Mouse (Mus musculus) intestine, embryonic 14.5 days (tissue): Measurements from ENCODE around the gene Hist1h4j. TPM values are rescaled to one million over a fixed set of nuclear protein-coding genes. Genes with fewer than 3 reads are reported as not detected.
A peak's percentile ranks its signal among the peaks of the same experiment; 100 is the strongest.
"Not testable (repeated sequence)": the region's sequence is repeated elsewhere in the genome, so short reads cannot be mapped to it uniquely, and the experiment has no call there.

ENCODE experiments used
- ATAC-seq: fragments of 200-750 bp; cut with Nextera tagmentation; replicated peaks from 2 replicates; pipeline ENCODE4 v1.8.0; 2017; ENCODE audit warnings: low read depth, moderate number of reproducible peaks, moderate TSS enrichment, moderate library complexity; ENCODE audit not compliant: low FRiP score, low TSS enrichment
- DNase-seq: peaks from one replicate; pipeline ENCODE4 v3.0.0-alpha.2; 2018; ENCODE audit warnings: low spot score
- H3K27ac ChIP-seq: fragments of 300-500 bp; sonication (generic); 2 replicates; pipeline ENCODE4 v1.5.1; 2014; ENCODE audit warnings: low read depth, mild to moderate bottlenecking, control low read depth
- H3K27me3 ChIP-seq: fragments of 300-500 bp; sonication (generic); replicated peaks from 2 replicates; pipeline ENCODE4 v1.6.1; 2014; ENCODE audit warnings: low read length, control low read depth; ENCODE audit not compliant: control insufficient read depth, insufficient read depth
- H3K36me3 ChIP-seq: fragments of 300-500 bp; sonication (generic); 2 replicates; pipeline ENCODE4 v1.6.1; 2014; ENCODE audit warnings: low read length, control low read depth; ENCODE audit not compliant: control insufficient read depth, insufficient read depth
- H3K4me1 ChIP-seq: fragments of 300-500 bp; sonication (generic); replicated peaks from 2 replicates; pipeline ENCODE4 v1.6.1; 2014; ENCODE audit warnings: low read length, control low read depth, mixed read lengths; ENCODE audit not compliant: control insufficient read depth, insufficient read depth
- H3K4me2 ChIP-seq: fragments of 300-500 bp; sonication (generic); 2 replicates; pipeline ENCODE4 v1.6.1; 2014; ENCODE audit warnings: low read length
- H3K4me3 ChIP-seq: fragments of 300-500 bp; sonication (generic); 2 replicates; pipeline ENCODE4 v1.5.1; 2014; ENCODE audit warnings: low read depth, low read length, control low read depth, mixed read lengths
- H3K9ac ChIP-seq: fragments of 300-500 bp; sonication (generic); 2 replicates; pipeline ENCODE4 v1.6.1; 2014; ENCODE audit warnings: mild to moderate bottlenecking, low read length
- H3K9me3 ChIP-seq: fragments of 300-500 bp; sonication (generic); 2 replicates; pipeline ENCODE4 v1.6.1; 2016; ENCODE audit warnings: low read length, control low read depth; ENCODE audit not compliant: control insufficient read depth
- WGBS: fragments of 180-500 bp; shearing (Covaris S2); extraction: QIAGEN DNeasy Blood & Tissue Kit; methylation state at CpG from one replicate; pipeline ENCODE4 v1.1.7; 2014; 5-methylcytosine and 5-hydroxymethylcytosine counted together
- polyA plus RNA-seq: library from polyadenylated mRNA; unstranded; fragments of >200 nt; fragmentation: Nextera tagmentation; extraction: Ambion mirVana; gene quantifications from 2 replicates; pipeline ENCODE4 v1.2.1, GENCODE M21; 2014

Gene Hist1h4j
- polyA plus RNA-seq, 1 experiment from 2014 or later, result 2.2 TPM

GRCm38 (mm10) chr13:21715864-21716539, 18.9 kb upstream of the Hist1h4j start, which contains the start of the genes Hist1h2bl and Hist1h2ai:
Hist1h2bl (minus strand) TSS chr13:21716143.
Hist1h2ai (plus strand) TSS chr13:21716422.
- H3K9me3 ChIP-seq, H3K36me3 ChIP-seq, H3K27me3 ChIP-seq: not testable (repeated sequence)
- peak within 1 kb of the TSS; percentile 91 for H3K4me2 ChIP-seq
- peak within 1 kb of the TSS; percentile 91 for H3K9ac ChIP-seq
- WGBS, result under 1% methylated on average over 28 of the region's 50 CpGs
- H3K4me3 ChIP-seq, result peak within 1 kb of the TSS; percentile 50
- H3K4me1 ChIP-seq, result peaks cover 22% of the 10 kb centered on the region
- ATAC-seq (peak; percentile 89), DNase-seq (peak; percentile 83)
- peak within 1 kb of the TSS; percentile 98 for H3K27ac ChIP-seq

GRCm38 (mm10) chr13:21716540-21717391, 18.1 kb upstream of the Hist1h4j start:
- Histone ChIP-seq H3K27ac (peak overlapping the region; percentile 98), H3K4me1 (peaks cover 24% of the 10 kb centered on the region), H3K9ac (peak overlapping the region; percentile 91), H3K4me2 (peak overlapping the region; percentile 82), H3K4me3 (peak overlapping the region; percentile 50)
- peak; percentile 78 for DNase-seq
- H3K27me3 ChIP-seq, H3K36me3 ChIP-seq, H3K9me3 ChIP-seq, ATAC-seq: not testable (repeated sequence)
- WGBS, result 0% methylated on average over 9 of the region's 38 CpGs

DNA sequence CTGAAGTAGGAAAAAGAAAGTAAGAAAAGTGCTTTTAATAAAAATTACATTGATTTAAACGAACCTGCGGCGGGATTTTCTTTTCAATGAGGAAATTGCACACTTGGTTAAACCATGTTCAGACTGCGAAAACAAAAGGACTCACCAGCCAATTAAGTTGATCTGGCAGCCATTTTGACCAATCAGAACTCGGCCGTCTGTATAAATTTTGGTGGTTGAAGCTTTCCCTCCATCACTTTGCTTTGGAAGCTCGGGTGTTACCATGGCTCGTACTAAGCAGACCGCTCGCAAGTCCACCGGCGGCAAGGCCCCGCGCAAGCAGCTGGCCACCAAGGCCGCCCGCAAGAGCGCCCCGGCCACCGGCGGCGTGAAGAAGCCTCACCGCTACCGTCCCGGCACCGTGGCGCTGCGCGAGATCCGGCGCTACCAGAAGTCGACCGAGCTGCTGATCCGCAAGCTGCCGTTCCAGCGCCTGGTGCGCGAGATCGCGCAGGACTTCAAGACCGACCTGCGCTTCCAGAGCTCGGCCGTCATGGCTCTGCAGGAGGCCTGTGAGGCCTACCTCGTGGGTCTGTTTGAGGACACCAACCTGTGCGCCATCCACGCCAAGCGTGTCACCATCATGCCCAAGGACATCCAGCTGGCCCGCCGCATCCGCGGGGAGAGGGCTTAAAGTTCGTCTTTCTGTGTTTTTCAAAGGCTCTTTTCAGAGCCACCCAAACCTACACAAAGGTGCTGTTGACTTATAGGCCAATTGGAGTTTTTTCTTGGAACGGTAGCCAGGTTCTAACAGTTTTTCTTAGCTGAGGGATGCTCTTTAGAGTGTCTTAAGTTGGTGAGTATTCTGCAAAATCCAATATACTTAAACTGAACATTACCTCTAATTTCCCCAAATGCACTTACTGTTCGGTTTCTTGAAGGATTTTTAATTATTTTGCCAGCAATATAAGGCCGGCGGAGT, 17.2 kb upstream of the Hist1h4j start, which contains the start of gene Hist1h3h:
Hist1h3h (plus strand) TSS at position 263 of the 961 bp plus-strand sequence.
- peak; percentile 94 for DNase-seq
- peak; percentile 38 for ATAC-seq
- WGBS, result 1% methylated on average over 28 of the region's 56 CpGs
- not testable (repeated sequence) for H3K36me3 ChIP-seq, H3K9me3 ChIP-seq, H3K27me3 ChIP-seq
- H3K27ac ChIP-seq, result peak within 1 kb of the TSS; percentile 98
- H3K9ac ChIP-seq, result peak within 1 kb of the TSS; percentile 91
- peaks cover 27% of the 10 kb centered on the region for H3K4me1 ChIP-seq
- peak within 1 kb of the TSS; percentile 82 for H3K4me2 ChIP-seq
- peak within 1 kb of the TSS; percentile 50 for H3K4me3 ChIP-seq

DNA sequence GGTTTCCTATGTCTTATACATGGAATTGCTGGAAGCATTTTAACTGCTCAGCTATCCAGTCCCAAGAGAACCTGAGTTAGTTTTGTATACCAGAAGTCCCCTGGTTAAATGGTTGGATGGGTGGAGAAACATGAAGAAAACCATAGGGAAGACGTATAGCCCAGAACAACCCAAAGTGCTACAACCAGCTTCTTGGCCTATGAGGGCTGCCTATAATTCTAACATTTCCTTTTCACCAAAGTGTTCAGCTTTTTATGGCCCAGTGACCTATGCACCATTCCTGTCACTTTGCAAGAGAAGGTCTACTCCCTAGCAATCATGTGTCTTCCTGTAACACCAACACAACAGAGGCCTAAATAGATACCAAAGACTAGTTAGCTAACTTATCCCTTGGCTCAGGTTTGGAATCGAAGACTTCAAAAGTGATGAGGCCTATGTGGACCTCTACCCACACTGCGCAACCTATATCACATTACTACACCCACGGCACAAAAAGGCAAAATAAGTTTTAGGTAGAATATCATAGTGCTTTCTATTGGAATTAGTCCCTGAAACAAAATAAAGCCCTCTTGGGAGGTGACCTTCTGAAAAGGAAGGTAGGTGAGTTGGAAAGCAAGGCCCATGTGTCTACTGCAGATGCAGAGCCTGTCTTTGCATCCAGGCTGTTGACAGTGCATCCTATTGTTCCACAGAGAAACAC, 16.3 kb upstream of the Hist1h4j start:
- no peaks in the 10 kb centered on the region for H3K27me3 ChIP-seq
- H3K4me2 ChIP-seq, result peak overlapping the region; percentile 78
- no peaks in the 10 kb centered on the region for H3K9me3 ChIP-seq
- H3K4me3 ChIP-seq, result peak overlapping the region; percentile 38
- no peaks in the 10 kb centered on the region for H3K36me3 ChIP-seq
- ATAC-seq (no peak), DNase-seq (peak; percentile 63)
- H3K9ac ChIP-seq, result peak overlapping the region; percentile 86
- 60% methylated on average over 4 of the region's 4 CpGs for WGBS
- peak overlapping the region; percentile 87 for H3K27ac ChIP-seq
- H3K4me1 ChIP-seq, result peaks cover 31% of the 10 kb centered on the region

DNA sequence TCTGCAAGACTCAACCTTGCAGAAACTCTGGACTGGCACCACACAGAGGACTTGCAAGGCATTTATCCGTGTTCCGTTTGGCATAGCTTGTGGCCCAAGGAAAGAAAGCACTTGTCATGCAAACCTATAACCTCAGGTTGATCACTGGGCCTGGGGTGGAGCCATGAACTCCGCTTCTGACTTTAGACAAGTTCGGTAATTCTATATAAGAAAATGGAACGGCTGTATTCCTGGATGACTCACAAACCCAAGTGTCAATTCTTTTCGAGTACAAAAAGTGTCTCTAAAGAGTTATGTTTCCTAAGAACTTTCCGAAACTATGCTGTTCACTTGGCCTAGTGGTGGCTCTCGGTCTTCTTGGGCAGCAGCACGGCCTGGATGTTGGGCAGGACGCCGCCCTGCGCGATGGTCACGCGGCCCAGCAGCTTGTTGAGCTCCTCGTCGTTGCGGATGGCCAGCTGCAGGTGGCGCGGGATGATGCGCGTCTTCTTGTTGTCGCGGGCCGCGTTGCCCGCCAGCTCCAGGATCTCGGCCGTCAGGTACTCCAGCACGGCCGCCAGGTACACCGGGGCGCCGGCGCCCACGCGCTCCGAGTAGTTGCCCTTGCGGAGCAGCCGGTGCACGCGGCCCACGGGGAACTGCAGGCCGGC, 13.6 kb upstream of the Hist1h4j start:
- DNase-seq (peak; percentile 72), ATAC-seq (peak; percentile 21; the same call in 1 of the 2 replicates)

DNA sequence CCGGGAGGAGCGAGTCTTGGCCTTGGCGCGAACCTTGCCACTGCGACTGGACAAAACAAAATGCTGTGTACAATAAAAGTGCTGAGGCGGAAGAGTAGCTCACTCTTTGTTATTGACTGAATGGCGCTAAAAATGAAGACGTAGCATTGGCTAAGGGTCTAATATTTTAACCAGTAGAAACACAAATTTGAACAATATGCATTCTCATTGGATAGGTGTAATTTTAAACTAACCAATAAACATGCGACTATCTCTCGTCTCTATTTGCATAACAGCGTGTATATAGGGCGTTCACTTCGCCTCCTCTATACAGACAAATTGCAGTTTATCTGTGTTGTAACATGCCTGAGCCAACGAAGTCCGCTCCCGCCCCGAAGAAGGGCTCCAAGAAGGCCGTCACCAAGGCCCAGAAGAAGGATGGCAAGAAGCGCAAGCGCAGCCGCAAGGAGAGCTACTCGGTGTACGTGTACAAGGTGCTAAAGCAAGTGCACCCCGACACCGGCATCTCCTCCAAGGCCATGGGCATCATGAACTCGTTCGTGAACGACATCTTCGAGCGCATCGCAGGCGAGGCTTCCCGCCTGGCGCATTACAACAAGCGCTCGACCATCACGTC, 13.0 kb upstream of the Hist1h4j start, which contains the start of gene Hist1h2bm:
Hist1h2bm (plus strand) TSS at position 288 of the 616 bp plus-strand sequence.
- peaks cover 26% of the 10 kb centered on the region for H3K4me1 ChIP-seq
- H3K9ac ChIP-seq, result peak within 1 kb of the TSS; percentile 69
- ATAC-seq (peak; percentile 95), DNase-seq (peak; percentile 86)
- not testable (repeated sequence) for H3K9me3 ChIP-seq, H3K27me3 ChIP-seq, H3K36me3 ChIP-seq
- H3K27ac ChIP-seq, result peak within 1 kb of the TSS; percentile 93
- under 1% methylated on average over 34 of the region's 37 CpGs for WGBS
- peak within 1 kb of the TSS; percentile 74 for H3K4me2 ChIP-seq
- H3K4me3 ChIP-seq, result peak within 1 kb of the TSS; percentile 35

More for the DNA sequence above, 13.6 kb upstream of the Hist1h4j start:
- Histone ChIP-seq H3K9ac (peak overlapping the region; percentile 69), H3K4me2 (peak overlapping the region; percentile 74), H3K27ac (peak overlapping the region; percentile 93), H3K4me1 (peaks cover 26% of the 10 kb centered on the region), H3K4me3 (peak overlapping the region; percentile 35)
- H3K9me3 ChIP-seq, H3K36me3 ChIP-seq, H3K27me3 ChIP-seq: not testable (repeated sequence)
- 2% methylated on average over 21 of the region's 44 CpGs for WGBS

DNA sequence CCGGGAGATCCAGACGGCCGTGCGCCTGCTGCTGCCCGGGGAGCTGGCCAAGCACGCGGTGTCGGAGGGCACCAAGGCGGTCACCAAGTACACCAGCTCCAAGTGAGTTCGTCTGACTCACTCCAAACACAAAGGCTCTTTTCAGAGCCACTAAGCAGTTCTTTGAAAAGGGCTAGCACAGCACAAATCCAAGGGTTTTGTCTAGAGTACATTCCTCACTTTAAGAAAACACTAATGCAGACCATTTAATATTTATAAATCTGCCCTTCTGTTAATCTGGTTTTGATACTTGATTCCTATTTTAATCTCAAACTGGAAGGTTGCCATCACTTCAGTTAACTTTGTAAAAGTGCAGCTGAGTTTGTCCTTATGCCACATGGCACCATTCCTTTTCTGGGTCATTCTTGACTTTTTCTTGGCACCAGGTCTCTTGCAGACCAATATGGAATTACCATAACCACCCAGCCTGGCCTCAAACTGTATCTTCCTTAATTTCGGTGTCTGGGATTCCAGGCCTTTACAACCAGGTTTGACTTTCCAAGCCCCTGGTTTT, 12.4 kb upstream of the Hist1h4j start:
- no peaks in the 10 kb centered on the region for H3K36me3 ChIP-seq
- peak overlapping the region; percentile 74 for H3K4me2 ChIP-seq
- 7% methylated on average over 6 of the region's 11 CpGs for WGBS
- H3K4me1 ChIP-seq, result peaks cover 26% of the 10 kb centered on the region
- H3K9ac ChIP-seq, result peak overlapping the region; percentile 64
- H3K9me3 ChIP-seq, result no peaks in the 10 kb centered on the region
- no peak for DNase-seq
- H3K27me3 ChIP-seq, result no peaks in the 10 kb centered on the region
- peak overlapping the region; percentile 93 for H3K27ac ChIP-seq
- 0 out of 2 replicates have a peak, but pooled peaks have one; percentile 9 for ATAC-seq
- peak overlapping the region; percentile 33 for H3K4me3 ChIP-seq
